Mouse (Mus musculus) ovary, adult 18-20 months (tissue): ENCODE data around the gene Rngtt.
"Not testable (repeated sequence)": the region's sequence is repeated elsewhere in the genome, so short reads cannot be mapped to it uniquely, and the experiment has no call there.

Source experiments
- DNase-seq: peaks from one replicate; pipeline ENCODE4 v3.0.0; 2022; ENCODE audit warnings: low spot score, mixed read lengths

The Rngtt gene

GRCm38 (mm10) chr4:33310840-33311437, 828 bp downstream of the Rngtt start:
- no peak for DNase-seq

GRCm38 (mm10) chr4:33314150-33314549, 4.0 kb downstream of the Rngtt start:
- DNase-seq = not testable (repeated sequence)

DNA sequence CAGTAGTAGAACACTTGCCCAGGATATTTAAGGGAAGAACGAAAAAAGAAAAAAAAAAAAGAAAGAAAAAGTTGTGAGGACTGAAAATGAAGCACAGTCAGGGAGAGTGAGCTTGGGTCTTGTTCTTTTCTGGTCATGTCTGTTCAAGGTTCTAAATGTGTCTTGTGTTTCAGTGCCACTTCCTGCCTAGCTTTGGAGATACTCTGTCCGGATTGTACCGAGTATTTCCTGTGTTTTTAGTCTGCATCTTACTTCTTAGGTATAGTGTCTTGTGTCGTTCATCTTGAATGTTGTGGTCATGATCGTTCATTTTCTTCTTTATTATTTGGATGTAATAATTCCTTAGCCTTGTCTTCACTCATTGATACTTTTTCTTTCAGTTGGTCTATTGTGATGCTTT, 5.7 kb downstream of the Rngtt start:
- DNase-seq = no peak

- DNase-seq = no peak
Measured at GRCm38 (mm10) chr4:33331147-33331546, 21.0 kb downstream of the Rngtt start.

GRCm38 (mm10) chr4:33332956-33333455, 22.9 kb downstream of the Rngtt start:
- DNase-seq = no peak

DNA sequence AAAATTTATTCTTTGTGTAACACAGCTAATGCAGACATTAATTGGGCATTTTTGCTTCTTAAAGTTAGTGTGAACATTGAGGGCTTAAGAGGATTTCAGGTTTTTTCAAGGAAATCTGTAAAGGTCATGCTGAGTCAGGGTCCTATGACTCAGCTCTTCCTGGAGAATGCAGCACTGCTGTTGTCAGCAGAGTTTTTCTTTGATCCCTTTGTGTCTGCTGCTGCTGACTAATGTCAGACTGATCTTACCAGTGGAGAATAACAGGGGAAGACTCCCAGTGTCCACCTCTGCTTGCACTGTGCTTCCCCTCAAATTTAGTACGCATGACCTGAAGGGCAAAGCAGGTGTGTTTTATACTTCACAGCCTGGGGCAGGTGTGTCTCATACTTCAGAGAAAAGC, 27.9 kb downstream of the Rngtt start:
- peak; percentile 5 for DNase-seq

- no peak for DNase-seq
Measured at GRCm38 (mm10) chr4:33342877-33343731, 33.0 kb downstream of the Rngtt start.

DNA sequence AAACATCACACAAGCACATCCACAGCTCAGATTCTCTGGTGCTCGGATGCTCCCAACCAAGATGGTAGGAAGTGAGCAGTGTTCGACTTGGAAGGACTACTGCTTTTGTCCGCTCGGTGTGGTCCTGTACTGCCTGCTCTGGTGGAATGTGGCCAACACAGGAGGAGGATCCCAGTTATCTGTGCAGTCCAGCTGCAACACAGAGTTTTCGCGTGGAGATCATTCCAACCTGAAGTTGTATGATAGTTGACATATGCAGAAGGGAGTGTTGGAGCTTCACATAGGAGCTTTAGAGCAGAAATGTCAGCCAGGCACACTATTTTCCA, 33.6 kb downstream of the Rngtt start:
- DNase-seq = no peak

DNA sequence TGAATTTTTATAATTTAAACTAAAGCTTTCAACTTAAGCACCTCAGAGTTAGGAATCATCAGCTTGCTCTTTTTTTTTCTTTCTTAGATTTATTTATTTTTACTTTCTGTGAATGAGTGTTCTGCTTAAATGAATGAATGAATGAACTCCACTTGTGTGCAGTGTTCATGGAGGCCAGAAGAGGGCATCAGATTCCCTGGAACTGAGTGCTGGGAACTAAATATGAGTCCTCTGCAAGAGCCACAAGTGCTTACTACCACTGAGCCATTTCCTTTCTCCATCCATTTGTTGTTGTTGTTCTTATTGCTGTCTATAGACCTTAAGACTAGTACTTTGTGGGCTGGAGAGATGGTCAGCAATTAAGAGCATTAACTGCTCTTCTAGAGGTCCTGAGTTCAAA, 53.3 kb downstream of the Rngtt start:
- DNase-seq = no peak

DNA sequence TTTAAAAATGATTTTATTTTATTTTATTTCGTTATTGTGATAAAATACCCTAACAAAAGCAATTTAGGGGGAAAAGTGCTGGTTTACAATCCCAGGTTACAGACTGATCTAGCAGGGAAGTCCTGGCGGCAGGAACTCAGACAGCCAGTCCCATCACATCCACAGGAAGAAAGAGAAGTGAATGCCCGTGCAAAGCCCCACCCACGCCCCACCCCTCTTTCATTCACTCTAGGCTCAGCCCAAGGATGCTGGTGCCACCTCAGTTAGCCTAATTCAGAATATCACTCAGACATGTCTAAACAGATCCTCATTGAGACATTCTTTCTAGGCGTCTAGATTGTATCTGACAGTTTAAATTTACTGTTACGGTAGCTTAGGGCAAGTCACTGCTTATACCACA, 64.8 kb downstream of the Rngtt start:
- DNase-seq = no peak

DNA sequence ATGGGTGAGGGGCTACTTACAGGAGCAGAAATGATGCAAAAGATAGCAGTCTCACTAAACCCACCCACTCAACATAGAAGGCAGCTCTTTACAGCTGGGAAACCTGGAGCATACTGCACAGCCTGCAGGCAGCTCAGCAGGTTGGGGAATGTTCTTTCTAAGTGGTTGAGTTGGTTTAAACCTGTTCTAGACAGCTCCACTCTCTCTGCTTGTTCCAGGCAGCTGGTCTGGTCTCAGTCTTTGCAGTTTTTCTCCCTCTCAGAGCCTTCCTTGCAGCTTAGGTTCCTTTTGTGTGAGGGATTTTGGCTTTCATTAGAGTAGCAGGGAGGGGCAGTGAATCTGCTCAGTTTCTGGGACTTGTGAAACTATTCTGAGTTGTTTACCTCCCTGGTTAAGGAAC, 67.5 kb downstream of the Rngtt start:
- no peak for DNase-seq

GRCm38 (mm10) chr4:33378894-33379293, 68.8 kb downstream of the Rngtt start:
- no peak for DNase-seq

DNA sequence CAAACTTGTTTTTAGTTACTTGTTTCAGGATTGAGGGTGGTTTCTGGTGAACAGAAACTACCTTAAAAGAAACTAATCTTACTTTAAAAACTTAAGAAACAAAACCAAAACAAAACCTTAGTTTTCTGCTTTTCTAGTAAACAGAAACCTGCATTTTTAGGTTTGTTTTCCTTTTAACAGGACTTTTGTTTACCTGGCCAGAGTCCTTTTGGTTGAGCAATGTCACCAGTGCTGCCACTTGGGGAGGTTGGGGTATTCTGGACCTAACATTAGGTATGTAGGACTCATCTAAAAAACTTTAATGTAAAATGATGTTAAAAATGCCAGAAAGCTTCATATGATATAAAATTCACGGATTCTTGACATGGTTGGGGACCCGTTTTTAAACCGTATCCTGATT, 78.8 kb downstream of the Rngtt start:
- DNase-seq = no peak

- DNase-seq = no peak
Measured at GRCm38 (mm10) chr4:33390660-33391059, 80.5 kb downstream of the Rngtt start.

DNA sequence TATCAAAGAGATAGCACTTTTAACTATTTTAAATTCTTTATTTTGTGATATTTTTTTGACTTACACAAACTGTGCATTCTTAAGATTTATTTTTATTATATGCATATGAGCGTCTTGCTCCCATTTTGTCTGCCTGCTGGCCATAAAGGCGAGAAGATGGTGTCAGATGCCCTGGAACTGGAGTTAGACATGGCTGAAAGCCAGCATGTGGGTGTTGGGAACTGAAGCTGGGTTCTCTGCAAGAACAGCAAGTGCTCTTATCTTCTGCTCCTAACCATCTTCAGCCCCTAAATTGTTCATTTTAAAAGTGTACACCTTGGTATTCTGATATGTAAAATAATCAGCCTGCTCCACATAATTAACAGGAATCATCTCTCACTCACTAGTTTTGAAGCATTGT, 83.3 kb downstream of the Rngtt start:
- DNase-seq = no peak

- DNase-seq = peak; percentile 40
Measured at GRCm38 (mm10) chr4:33396222-33397176, 86.4 kb downstream of the Rngtt start.

GRCm38 (mm10) chr4:33405723-33406293, 95.7 kb downstream of the Rngtt start:
- DNase-seq = no peak

DNA sequence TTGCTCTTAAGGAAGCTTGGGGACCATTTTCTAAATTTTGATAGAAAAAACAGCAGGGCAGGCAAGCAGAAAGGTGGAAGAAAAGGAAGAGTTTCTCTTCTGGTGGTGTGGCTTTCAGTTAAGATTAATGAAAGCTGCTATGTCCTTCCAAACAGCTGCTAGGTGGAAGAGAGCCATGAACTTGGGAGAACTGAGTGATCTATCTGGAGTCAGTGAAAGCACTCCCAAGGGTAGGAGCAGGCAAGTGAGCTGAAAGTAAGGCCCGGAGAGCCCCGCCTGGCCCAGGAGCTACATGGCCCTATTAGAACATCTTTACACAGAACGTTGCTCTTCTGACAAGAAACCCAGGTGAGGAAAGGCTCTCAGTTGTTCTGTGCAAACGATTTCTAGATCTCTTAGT, 103.7 kb downstream of the Rngtt start:
- no peak for DNase-seq

DNA sequence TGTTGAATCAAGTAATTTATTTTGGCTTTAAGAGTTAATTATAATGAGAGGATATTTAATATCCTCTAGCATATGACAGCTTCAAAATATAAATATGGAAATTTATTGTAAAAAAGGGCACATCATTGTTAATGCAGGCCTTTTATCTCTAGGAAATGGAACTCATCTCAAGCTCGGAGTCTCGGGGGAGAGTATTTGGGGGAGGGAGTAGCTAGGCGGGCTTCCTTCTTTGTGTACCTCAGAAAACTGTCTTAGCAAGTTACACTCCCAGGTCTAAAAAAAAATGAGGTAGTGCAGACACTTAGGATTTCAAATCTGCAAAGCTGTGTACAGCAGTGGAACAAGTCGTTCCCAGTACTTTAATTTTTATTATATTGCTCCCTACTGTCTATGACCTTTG, 104.7 kb downstream of the Rngtt start:
- DNase-seq = no peak

GRCm38 (mm10) chr4:33417391-33417790, 107.3 kb downstream of the Rngtt start:
- no peak for DNase-seq

DNA sequence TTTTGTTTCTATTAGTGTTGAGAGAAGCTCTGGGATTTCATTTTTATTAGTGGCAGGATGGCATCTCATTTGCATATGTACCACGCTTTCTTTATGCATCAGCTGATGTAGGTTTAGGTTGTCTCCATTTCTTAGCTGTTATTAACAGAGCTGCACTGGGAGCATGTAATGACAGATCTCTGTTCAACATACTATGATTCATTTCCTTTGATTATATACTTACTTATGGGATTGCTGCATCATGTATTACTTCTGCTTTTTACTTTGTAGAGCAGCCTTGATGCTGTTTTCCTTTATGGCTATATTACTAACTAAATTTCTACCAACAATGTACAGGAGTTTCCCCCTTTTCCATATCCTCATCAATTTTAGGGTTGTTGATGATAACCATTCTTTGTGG, 109.5 kb downstream of the Rngtt start:
- no peak for DNase-seq

DNA sequence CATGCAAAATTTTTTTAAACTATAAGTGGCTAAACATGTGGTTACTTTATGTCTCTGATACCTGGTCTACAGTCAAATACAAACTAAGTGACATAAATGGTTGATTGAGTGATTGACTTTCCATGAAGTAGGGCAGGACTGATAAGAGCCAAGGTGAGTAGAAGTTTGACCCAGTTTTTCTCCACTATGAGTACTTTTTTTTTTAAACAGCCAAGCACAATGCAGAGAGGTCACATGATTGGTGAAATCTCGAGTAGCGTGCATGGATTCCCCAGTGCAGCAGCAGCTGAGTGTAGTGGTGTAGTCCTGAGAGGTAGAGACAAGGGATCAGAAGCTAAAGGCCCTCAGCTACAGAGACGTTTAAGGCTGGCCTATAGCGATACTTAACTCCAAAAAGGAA, 118.7 kb downstream of the Rngtt start:
- no peak for DNase-seq
